Mouse (Mus musculus): ENCODE results near the gene Smn1. TPM values are rescaled to one million over a fixed set of nuclear protein-coding genes. Genes with fewer than 3 reads are reported as not detected.
"Not testable (repeated sequence)": the region's sequence is repeated elsewhere in the genome, so short reads cannot be mapped to it uniquely, and the experiment has no call there.

Smn1 gene
- polyA plus RNA-seq, 1 experiment from 2014 or later, result 29.5 TPM

- Histone ChIP-seq H3K4me1 (ENCODE audit: control insufficient read depth in 2 of 2, insufficient read depth in 2 of 2, low read length in 2 of 2) (peaks cover 0 to 8% of the 10 kb centered on the region in 2 experiments; a peak in 2 of 4 replicates), H3K27me3 (ENCODE audit: control insufficient read depth, insufficient read depth, low read length) (no peaks in the 10 kb centered on the region; the same call in 1 of the 2 replicates), H3K9ac (ENCODE audit: low read length) (no peak overlapping the region), H3K9me3 (ENCODE audit: control insufficient read depth, low read length) (no peaks in the 10 kb centered on the region), H3K4me2 (ENCODE audit: low read length) (peak overlapping the region; percentile 97), H3K36me3 (ENCODE audit: control insufficient read depth, insufficient read depth, low read length) (peaks cover 23% of the 10 kb centered on the region), H3K4me3 (ENCODE audit: control insufficient read depth in 1 of 2, insufficient read depth in 1 of 2, low read depth in 1 of 2, low read length in 2 of 2) (peak overlapping the region in 1 of 2 experiments; percentile 69; a peak in 2 of 4 replicates), H3K27ac (replicated peaks in 1 of 2; ENCODE audit: control insufficient read depth in 1 of 2, insufficient read depth in 1 of 2, low read depth in 2 of 2, low read length in 2 of 2) (no peak overlapping the region)
- no peak for ATAC-seq (ENCODE audit: insufficient number of reproducible peaks, insufficient read depth, low FRiP score, low read depth)
- WGBS, result 83% methylated on average over 3 of the region's 3 CpGs
Measured at GRCm38 (mm10) chr13:100123970-100124369, 682 bp upstream of the Smn1 start.

DNA sequence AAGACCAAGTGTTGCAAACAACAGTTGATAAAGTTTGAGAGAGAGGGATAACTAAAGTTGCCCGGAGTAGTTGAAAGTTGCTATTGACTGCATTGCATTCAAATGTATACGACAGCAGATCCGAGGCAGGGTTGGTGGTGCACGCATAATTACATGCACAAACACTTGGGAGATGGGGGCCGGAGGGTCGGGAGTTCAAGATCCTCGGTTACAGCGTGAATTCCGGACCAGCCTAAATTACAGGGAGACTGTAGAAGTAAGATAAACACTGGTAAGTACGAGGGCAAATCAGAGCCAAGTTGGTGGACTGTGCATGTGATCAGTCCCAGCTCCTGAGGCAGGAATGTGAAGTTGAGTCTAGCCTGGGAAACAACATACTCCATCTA is 599 bp downstream of the Smn1 start:
- peak overlapping the region; percentile 69 to 81 for H3K4me3 ChIP-seq (ENCODE audit: control insufficient read depth in 1 of 2, insufficient read depth in 1 of 2, low read depth in 1 of 2, low read length in 2 of 2)
- peak overlapping the region; percentile 81 for H3K9ac ChIP-seq (ENCODE audit: low read length)
- no peaks in the 10 kb centered on the region; the same call in 1 of the 2 replicates for H3K27me3 ChIP-seq (ENCODE audit: control insufficient read depth, insufficient read depth, low read length)
- peak overlapping the region; percentile 97 for H3K4me2 ChIP-seq (ENCODE audit: low read length)
- H3K4me1 ChIP-seq (ENCODE audit: control insufficient read depth in 2 of 2, insufficient read depth in 2 of 2, low read length in 2 of 2), result peaks cover 0 to 8% of the 10 kb centered on the region in 2 experiments; a peak in 2 of 4 replicates
- H3K36me3 ChIP-seq (ENCODE audit: control insufficient read depth, insufficient read depth, low read length), result peaks cover 29% of the 10 kb centered on the region
- no peaks in the 10 kb centered on the region for H3K9me3 ChIP-seq (ENCODE audit: control insufficient read depth, low read length)
- H3K27ac ChIP-seq (replicated peaks in 1 of 2; ENCODE audit: control insufficient read depth in 1 of 2, insufficient read depth in 1 of 2, low read depth in 2 of 2, low read length in 2 of 2), result no peak overlapping the region
- no peak for ATAC-seq (ENCODE audit: insufficient number of reproducible peaks, insufficient read depth, low FRiP score, low read depth)
- 3% methylated on average over 10 of the region's 10 CpGs for WGBS

DNA sequence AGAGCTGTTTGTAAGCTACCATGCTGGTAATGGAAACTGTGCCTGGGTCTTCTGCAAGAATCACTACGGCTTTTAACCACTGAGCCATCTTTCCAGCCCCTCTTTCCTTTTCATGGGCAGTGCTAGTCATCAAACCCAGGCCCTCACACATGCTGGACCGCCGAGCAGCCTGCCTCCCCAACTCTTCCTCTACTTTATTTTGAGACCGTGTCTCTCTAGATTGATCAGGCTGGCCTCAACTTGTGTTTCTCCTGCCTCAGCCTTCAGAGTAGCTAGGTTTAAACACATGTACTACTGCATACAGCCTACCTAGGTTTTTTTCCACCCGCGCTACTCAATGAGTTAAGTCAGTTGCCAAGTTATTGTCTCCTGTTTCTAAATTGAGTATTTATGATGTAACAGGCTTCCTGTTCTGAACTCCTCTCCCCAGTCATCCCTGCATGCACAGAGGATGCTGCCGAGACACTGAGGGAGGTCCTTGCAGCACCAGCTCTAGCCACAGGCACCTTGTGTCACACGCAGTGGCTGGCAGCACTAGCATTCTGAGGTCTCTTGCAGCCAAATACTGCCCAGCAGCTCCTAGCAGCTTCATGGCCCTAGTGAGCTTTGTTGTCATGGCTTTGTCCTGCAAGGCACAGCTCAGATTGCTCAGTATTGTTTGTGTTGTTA is 17.1 kb downstream of the Smn1 start:
- Histone ChIP-seq H3K4me1 (ENCODE audit: control insufficient read depth in 2 of 2, insufficient read depth in 2 of 2, low read length in 2 of 2) (no peaks in the 10 kb centered on the region), H3K9ac (ENCODE audit: low read length) (no peak overlapping the region), H3K27ac (replicated peaks in 1 of 2; ENCODE audit: control insufficient read depth in 1 of 2, insufficient read depth in 1 of 2, low read depth in 2 of 2, low read length in 2 of 2) (no peak overlapping the region), H3K27me3 (ENCODE audit: control insufficient read depth, insufficient read depth, low read length) (no peaks in the 10 kb centered on the region), H3K4me3 (ENCODE audit: control insufficient read depth in 1 of 2, insufficient read depth in 1 of 2, low read depth in 1 of 2, low read length in 2 of 2) (no peak overlapping the region), H3K4me2 (ENCODE audit: low read length) (no peak overlapping the region), H3K36me3 (ENCODE audit: control insufficient read depth, insufficient read depth, low read length) (peaks cover 23% of the 10 kb centered on the region), H3K9me3 (ENCODE audit: control insufficient read depth, low read length) (no peaks in the 10 kb centered on the region)
- WGBS, result 66% methylated on average over 8 of the region's 8 CpGs
- ATAC-seq (ENCODE audit: insufficient number of reproducible peaks, insufficient read depth, low FRiP score, low read depth), result no peak

GRCm38 (mm10) chr13:100152659-100153058 is 28.0 kb downstream of the Smn1 start:
- H3K9ac ChIP-seq (ENCODE audit: low read length), result no peak overlapping the region
- H3K36me3 ChIP-seq (ENCODE audit: control insufficient read depth, insufficient read depth, low read length), result no peaks in the 10 kb centered on the region
- no peaks in the 10 kb centered on the region for H3K9me3 ChIP-seq (ENCODE audit: control insufficient read depth, low read length)
- H3K4me3 ChIP-seq (ENCODE audit: control insufficient read depth in 1 of 2, insufficient read depth in 1 of 2, low read depth in 1 of 2, low read length in 2 of 2), result no peak overlapping the region
- ATAC-seq (ENCODE audit: insufficient number of reproducible peaks, insufficient read depth, low FRiP score, low read depth), result no peak
- H3K27me3 ChIP-seq (ENCODE audit: control insufficient read depth, insufficient read depth, low read length), result no peaks in the 10 kb centered on the region
- H3K27ac ChIP-seq (replicated peaks in 1 of 2; ENCODE audit: control insufficient read depth in 1 of 2, insufficient read depth in 1 of 2, low read depth in 2 of 2, low read length in 2 of 2), result no peak overlapping the region
- 59% methylated on average over 1 of the region's 1 CpGs for WGBS
- H3K4me1 ChIP-seq (ENCODE audit: control insufficient read depth in 2 of 2, insufficient read depth in 2 of 2, low read length in 2 of 2), result no peaks in the 10 kb centered on the region
- no peak overlapping the region for H3K4me2 ChIP-seq (ENCODE audit: low read length)

GRCm38 (mm10) chr13:100156624-100157023 is 32.0 kb downstream of the Smn1 start:
- ATAC-seq (ENCODE audit: insufficient number of reproducible peaks, insufficient read depth, low FRiP score, low read depth), result no peak
- Histone ChIP-seq H3K4me2 (ENCODE audit: low read length) (no peak overlapping the region), H3K27ac (replicated peaks in 1 of 2; ENCODE audit: control insufficient read depth in 1 of 2, insufficient read depth in 1 of 2, low read depth in 2 of 2, low read length in 2 of 2) (no peak overlapping the region), H3K9me3 (ENCODE audit: control insufficient read depth, low read length) (no peaks in the 10 kb centered on the region), H3K36me3 (ENCODE audit: control insufficient read depth, insufficient read depth, low read length) (no peaks in the 10 kb centered on the region), H3K4me1 (ENCODE audit: control insufficient read depth in 2 of 2, insufficient read depth in 2 of 2, low read length in 2 of 2) (no peaks in the 10 kb centered on the region), H3K9ac (ENCODE audit: low read length) (no peak overlapping the region), H3K27me3 (ENCODE audit: control insufficient read depth, insufficient read depth, low read length) (no peaks in the 10 kb centered on the region), H3K4me3 (ENCODE audit: control insufficient read depth in 1 of 2, insufficient read depth in 1 of 2, low read depth in 1 of 2, low read length in 2 of 2) (no peak overlapping the region)
- WGBS, result 73% methylated on average over 3 of the region's 3 CpGs

- not testable (repeated sequence) for H3K9ac ChIP-seq (ENCODE audit: low read length); H3K9me3 ChIP-seq (ENCODE audit: control insufficient read depth, low read length); H3K4me1 ChIP-seq (ENCODE audit: control insufficient read depth in 2 of 2, insufficient read depth in 2 of 2, low read length in 2 of 2); H3K27ac ChIP-seq (replicated peaks in 1 of 2; ENCODE audit: control insufficient read depth in 1 of 2, insufficient read depth in 1 of 2, low read depth in 2 of 2, low read length in 2 of 2); H3K4me2 ChIP-seq (ENCODE audit: low read length); ATAC-seq (ENCODE audit: insufficient number of reproducible peaks, insufficient read depth, low FRiP score, low read depth); H3K36me3 ChIP-seq (ENCODE audit: control insufficient read depth, insufficient read depth, low read length); H3K4me3 ChIP-seq (ENCODE audit: control insufficient read depth in 1 of 2, insufficient read depth in 1 of 2, low read depth in 1 of 2, low read length in 2 of 2); H3K27me3 ChIP-seq (ENCODE audit: control insufficient read depth, insufficient read depth, low read length)
- WGBS, result 82% methylated on average over 11 of the region's 11 CpGs
Measured at GRCm38 (mm10) chr13:100161171-100161870, 36.7 kb downstream of the Smn1 start.

DNA sequence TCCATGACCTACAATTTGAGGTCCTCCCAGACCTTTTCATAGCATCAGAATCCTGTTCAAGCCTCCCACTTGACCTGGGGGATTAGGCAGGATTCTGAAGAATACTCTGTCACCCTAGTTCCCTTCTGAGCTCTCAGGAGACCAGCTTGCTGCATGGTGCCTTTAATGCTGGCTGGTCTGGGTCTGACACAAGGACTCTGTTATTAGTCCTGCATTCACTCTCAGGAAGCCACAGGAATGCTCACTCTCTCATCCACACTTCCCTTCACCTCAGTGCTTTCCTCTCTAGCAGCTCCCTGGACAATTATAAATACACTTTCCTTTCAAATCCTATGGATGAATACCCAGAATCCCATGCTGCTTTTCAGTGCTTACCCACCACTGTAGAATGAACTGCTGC is 37.8 kb downstream of the Smn1 start:
- not testable (repeated sequence) for ATAC-seq (ENCODE audit: insufficient number of reproducible peaks, insufficient read depth, low FRiP score, low read depth); H3K4me1 ChIP-seq (ENCODE audit: control insufficient read depth in 2 of 2, insufficient read depth in 2 of 2, low read length in 2 of 2); H3K4me3 ChIP-seq (ENCODE audit: control insufficient read depth in 1 of 2, insufficient read depth in 1 of 2, low read depth in 1 of 2, low read length in 2 of 2); H3K9me3 ChIP-seq (ENCODE audit: control insufficient read depth, low read length); H3K4me2 ChIP-seq (ENCODE audit: low read length); H3K36me3 ChIP-seq (ENCODE audit: control insufficient read depth, insufficient read depth, low read length); H3K27me3 ChIP-seq (ENCODE audit: control insufficient read depth, insufficient read depth, low read length); H3K27ac ChIP-seq (replicated peaks in 1 of 2; ENCODE audit: control insufficient read depth in 1 of 2, insufficient read depth in 1 of 2, low read depth in 2 of 2, low read length in 2 of 2); H3K9ac ChIP-seq (ENCODE audit: low read length)
